Mouse (Mus musculus) heart, postnatal 0 days (tissue): ENCODE results near the gene F2r.

ENCODE experiments used
- CTCF ChIP-seq: IDR thresholded peaks from 2 replicates; pipeline ENCODE4 v1.5.1; 2016; ENCODE audit warnings: antibody characterized with exemption, control low read depth, low read depth
- EP300 ChIP-seq: IDR thresholded peaks from 2 replicates; pipeline ENCODE4 v1.6.1; 2016; ENCODE audit warnings: antibody characterized with exemption, low read depth

DNA sequence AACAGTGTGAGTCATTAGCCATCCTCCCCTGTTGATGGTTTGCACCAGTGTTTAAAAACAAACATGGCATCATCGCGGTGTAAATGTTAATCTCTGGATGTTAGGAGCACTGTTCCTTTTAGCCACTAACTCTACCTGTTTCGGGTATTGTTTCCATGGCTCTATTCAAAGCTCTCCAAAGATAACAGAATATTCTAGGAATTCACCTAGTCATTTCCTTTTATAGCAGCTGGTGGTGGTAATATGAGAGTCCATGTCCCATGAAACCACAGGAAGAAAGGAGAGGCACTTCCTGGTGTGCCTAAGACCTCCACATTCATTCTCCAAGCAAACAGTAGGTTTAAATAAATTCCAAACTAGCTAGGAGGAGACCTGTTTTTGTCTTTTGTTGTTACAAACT is 4.8 kb upstream of the F2r start:
- TF ChIP-seq EP300 (no peak), CTCF (no peak)
